ENCODE assay signal across 8 mouse cellular contexts in genomic region chr1:153550814-153551213, GRCm38 (mm10). TPM values are rescaled to one million over a fixed set of nuclear protein-coding genes. Genes with fewer than 3 reads are reported as not detected.
DNase-seq lines count a peak whose midpoint lies in the region; ATAC-seq lines count a peak whose summit lies in the region.

No protein-coding gene starts in this region.

- H3K36me3 ChIP-seq in kidney, embryonic 15.5 days: no peaks in the 10 kb centered on the region

- H3K4me3 ChIP-seq in kidney, embryonic 15.5 days (replicated peaks): no peak overlapping the region

- no peak overlapping the region for H3K4me2 ChIP-seq in kidney, embryonic 15.5 days

- ATAC-seq in kidney, embryonic 15.5 days (replicated peaks; ENCODE audit: low FRiP score): no peak

- H3K27me3 ChIP-seq in kidney, embryonic 15.5 days: no peaks in the 10 kb centered on the region

- DNase-seq in kidney, adult 18-20 months: peak; percentile 59
- peak; percentile 75 for DNase-seq in NIH3T3 (ENCODE audit: low read depth)
- DNase-seq in cerebellum, postnatal 14 days: peak; percentile 76 to 85
- peak; percentile 80 for DNase-seq in heart, postnatal 4 days
- DNase-seq in layer of hippocampus, postnatal 25 days (ENCODE audit: extremely low spot score in 1 of 2, low spot score in 1 of 2): peak; percentile 32 to 59
- peak; percentile 63 for DNase-seq in mesoderm, embryonic 11.5 days (ENCODE audit: low read depth, low spot score)
- peak; percentile 49 to 74 for DNase-seq in thymus, postnatal 10 days (ENCODE audit: low spot score in 2 of 2)

- H3K4me1 ChIP-seq in kidney, embryonic 15.5 days: peaks cover 8% of the 10 kb centered on the region; the same call in 1 of the 2 replicates

- no peak overlapping the region for H3K27ac ChIP-seq in kidney, embryonic 15.5 days

- 24% methylated on average over 3 of the region's 3 CpGs for WGBS in kidney, embryonic 15.5 days

- no peaks in the 10 kb centered on the region for H3K9me3 ChIP-seq in kidney, embryonic 15.5 days (replicated peaks)

- no peak overlapping the region for H3K9ac ChIP-seq in kidney, embryonic 15.5 days

RNA-seq across cellular contexts. Expression of gene Npl, which starts 1.0 kb away (rescaled TPM):
- 21.4 and 23.3 TPM in 2 replicates for polyA plus RNA-seq in kidney, embryonic 15.5 days (2015; fragmentation: Nextera tagmentation; extraction: Ambion mirVana)
- 1 to 10 TPM; 2.5 to 3.9 TPM for total RNA-seq in heart, postnatal 4 days (2021)
- total RNA-seq in layer of hippocampus, postnatal 25 days (2021): 1 to 10 TPM; 3.6 to 4.5 TPM
